Mouse (Mus musculus) lung, postnatal 0 days (tissue): ENCODE results near the gene Adipor2. TPM values are rescaled to one million over a fixed set of nuclear protein-coding genes. Genes with fewer than 3 reads are reported as not detected.

Experiments
- ATAC-seq: fragments of 200-750 bp; cut with Nextera tagmentation; 2 replicates; pipeline ENCODE4 v1.8.0; 2017; ENCODE audit warnings: moderate library complexity
- DNase-seq: peaks from one replicate; pipeline ENCODE4 v3.0.0-alpha.2; 2016; ENCODE audit warnings: low spot score
- H3K27ac ChIP-seq: fragments of 300-500 bp; sonication (generic); 2 replicates; pipeline ENCODE4 v1.5.1; 2014; ENCODE audit warnings: antibody characterized with exemption, mild to moderate bottlenecking, low read length, mixed read lengths
- H3K27me3 ChIP-seq: fragments of 300-500 bp; sonication (generic); replicated peaks from 2 replicates; pipeline ENCODE4 v1.6.1; 2014; ENCODE audit warnings: low read length, mixed read lengths; ENCODE audit not compliant: insufficient read depth
- H3K36me3 ChIP-seq: fragments of 300-500 bp; sonication (generic); 2 replicates; pipeline ENCODE4 v1.6.1; 2014; ENCODE audit warnings: low read length, mixed read lengths; ENCODE audit not compliant: insufficient read depth
- H3K4me1 ChIP-seq: fragments of 300-500 bp; sonication (generic); 2 replicates; pipeline ENCODE4 v1.6.1; 2014; ENCODE audit warnings: antibody characterized with exemption, low read depth, low read length, mixed read lengths; ENCODE audit not compliant: insufficient read depth
- H3K4me2 ChIP-seq: fragments of 300-500 bp; sonication (generic); replicated peaks from 2 replicates; pipeline ENCODE4 v1.6.1; 2014; ENCODE audit warnings: low read depth, mild to moderate bottlenecking, low read length, moderate library complexity, mixed read lengths
- H3K4me3 ChIP-seq: fragments of 300-500 bp; sonication (generic); 2 replicates; pipeline ENCODE4 v1.5.1; 2014; ENCODE audit warnings: low read depth, low read length
- H3K9ac ChIP-seq: fragments of 300-500 bp; sonication (generic); replicated peaks from 2 replicates; pipeline ENCODE4 v1.6.1; 2014; ENCODE audit warnings: low read depth, mild to moderate bottlenecking
- H3K9me3 ChIP-seq: fragments of 300-500 bp; sonication (generic); 2 replicates; pipeline ENCODE4 v1.6.1; 2016; ENCODE audit warnings: low read length, mixed read lengths
- CTCF ChIP-seq: IDR thresholded peaks from 2 replicates; pipeline ENCODE4 v1.5.1; 2016; ENCODE audit warnings: antibody characterized with exemption, mild to moderate bottlenecking
- EP300 ChIP-seq: IDR thresholded peaks from 2 replicates; pipeline ENCODE4 v1.6.1; 2016; ENCODE audit warnings: antibody characterized with exemption, mild to moderate bottlenecking, control low read depth
- WGBS: fragments of 180-500 bp; shearing (Covaris S2); extraction: QIAGEN DNeasy Blood & Tissue Kit; methylation state at CpG from one replicate; pipeline ENCODE4 v1.1.7; 2014; 5-methylcytosine and 5-hydroxymethylcytosine counted together
- polyA plus RNA-seq: library from polyadenylated mRNA; unstranded; fragments of >200 nt; fragmentation: Nextera tagmentation; extraction: Ambion mirVana; gene quantifications from 2 replicates; pipeline ENCODE4 v1.2.1, GENCODE M21; 2015

Adipor2 gene
- polyA plus RNA-seq, 1 experiment from 2014 or later: 66.4 TPM

- H3K4me3 ChIP-seq: peak overlapping the region; percentile 95
- no peaks in the 10 kb centered on the region for H3K9me3 ChIP-seq
- peak overlapping the region; percentile 97 for H3K27ac ChIP-seq
- H3K36me3 ChIP-seq: no peaks in the 10 kb centered on the region
- no peak for TF ChIP-seq CTCF
- TF ChIP-seq EP300: no peak
- peak; percentile 99 for DNase-seq
- peak; percentile 99 for ATAC-seq
- no peaks in the 10 kb centered on the region for H3K27me3 ChIP-seq
- peak overlapping the region; percentile 75 for H3K4me2 ChIP-seq
- H3K4me1 ChIP-seq: peaks cover 2% of the 10 kb centered on the region; the same call in 1 of the 2 replicates
- WGBS: under 1% methylated on average over 32 of the region's 53 CpGs
- peak overlapping the region; percentile 81 for H3K9ac ChIP-seq
These were observed 28.9 kb downstream of the Adipor2 start for GRCm38 (mm10) chr6:119388650-119389012.

DNA sequence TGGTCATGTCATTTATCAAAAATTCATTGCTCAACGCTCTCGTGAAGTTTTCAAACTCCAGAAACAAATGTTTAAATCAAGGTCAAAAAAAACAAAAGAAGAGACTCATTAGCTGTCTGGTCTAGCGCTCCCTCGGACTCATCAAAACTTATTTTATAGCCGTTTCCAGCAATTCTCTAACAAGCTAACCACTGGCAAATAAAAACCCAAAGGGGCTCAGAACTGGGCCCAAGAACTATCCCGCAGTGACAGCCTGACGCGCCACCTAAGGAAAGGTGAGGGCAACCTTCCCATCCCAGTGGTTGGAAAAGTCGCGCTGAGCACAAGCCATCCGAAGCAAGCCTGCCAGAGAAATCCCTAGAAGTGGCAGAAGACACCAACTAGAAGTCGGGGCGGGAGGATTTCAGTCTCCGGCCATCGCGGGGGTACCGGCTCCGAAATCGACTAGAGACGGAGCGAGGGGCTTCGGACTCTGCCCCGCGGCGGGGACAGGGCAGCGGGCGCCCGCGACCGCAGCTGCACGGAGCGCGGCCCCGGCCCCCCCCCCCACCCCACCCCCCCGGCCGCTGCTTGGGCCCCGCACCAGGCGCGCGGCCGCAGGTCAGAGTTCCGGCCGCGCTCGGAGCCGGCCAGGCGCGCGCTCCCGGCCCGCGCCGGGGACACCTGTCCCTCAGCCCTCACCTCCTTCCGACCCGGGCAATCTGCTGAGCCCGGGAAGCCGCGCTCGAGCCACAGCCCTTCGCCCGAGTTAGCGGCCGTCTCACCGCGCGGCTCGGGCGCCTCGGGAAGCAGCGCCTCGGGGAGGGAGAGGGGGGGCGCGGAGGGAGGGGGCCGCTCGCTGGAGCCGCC lies 29.5 kb downstream of the Adipor2 start:
- peak overlapping the region; percentile 75 for H3K4me2 ChIP-seq
- TF ChIP-seq CTCF (peak; percentile 19), EP300 (no peak)
- H3K4me3 ChIP-seq: peak overlapping the region; percentile 95
- H3K9me3 ChIP-seq: no peaks in the 10 kb centered on the region
- DNase-seq (peak; percentile 77), ATAC-seq (peak; percentile 83)
- no peaks in the 10 kb centered on the region for H3K36me3 ChIP-seq
- H3K27ac ChIP-seq: peak overlapping the region; percentile 97
- peak overlapping the region; percentile 81 for H3K9ac ChIP-seq
- under 1% methylated on average over 37 of the region's 76 CpGs for WGBS
- no peaks in the 10 kb centered on the region for H3K27me3 ChIP-seq
- H3K4me1 ChIP-seq: peaks cover 2% of the 10 kb centered on the region; the same call in 1 of the 2 replicates

DNA sequence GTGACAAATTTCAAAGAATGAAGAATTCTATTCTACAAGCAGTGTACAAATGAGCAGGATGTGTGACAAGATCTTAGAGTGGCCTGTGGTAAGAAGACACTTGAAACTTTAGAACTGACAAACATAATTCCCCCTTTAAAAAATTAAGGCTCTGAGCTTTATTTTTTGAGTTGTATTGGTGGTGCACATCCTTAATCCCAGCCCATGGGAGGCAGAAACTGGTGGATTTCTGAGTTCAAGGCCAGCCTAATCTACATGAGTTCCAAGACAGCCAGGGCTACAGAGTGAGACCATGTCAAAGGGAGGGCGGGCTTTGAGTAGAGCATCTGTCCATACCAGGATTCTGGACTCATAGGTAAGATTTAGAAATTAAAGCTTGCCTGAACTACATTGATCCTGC lies 30.7 kb downstream of the Adipor2 start:
- Histone ChIP-seq H3K36me3 (no peaks in the 10 kb centered on the region), H3K27me3 (no peaks in the 10 kb centered on the region), H3K4me2 (peak overlapping the region; percentile 75; the same call in 1 of the 2 replicates), H3K27ac (peak overlapping the region; percentile 9; the same call in 1 of the 2 replicates), H3K9me3 (no peaks in the 10 kb centered on the region), H3K9ac (0 out of 2 replicates have a peak overlapping the region, but pooled peaks have one; percentile 16), H3K4me1 (peaks cover 2% of the 10 kb centered on the region; the same call in 1 of the 2 replicates), H3K4me3 (0 out of 2 replicates have a peak overlapping the region, but pooled peaks have one; percentile 95)
- no peak for ATAC-seq
- no peak for TF ChIP-seq CTCF
- no peak for TF ChIP-seq EP300
- no peak for DNase-seq
- 90% methylated on average over 1 of the region's 1 CpGs for WGBS

DNA sequence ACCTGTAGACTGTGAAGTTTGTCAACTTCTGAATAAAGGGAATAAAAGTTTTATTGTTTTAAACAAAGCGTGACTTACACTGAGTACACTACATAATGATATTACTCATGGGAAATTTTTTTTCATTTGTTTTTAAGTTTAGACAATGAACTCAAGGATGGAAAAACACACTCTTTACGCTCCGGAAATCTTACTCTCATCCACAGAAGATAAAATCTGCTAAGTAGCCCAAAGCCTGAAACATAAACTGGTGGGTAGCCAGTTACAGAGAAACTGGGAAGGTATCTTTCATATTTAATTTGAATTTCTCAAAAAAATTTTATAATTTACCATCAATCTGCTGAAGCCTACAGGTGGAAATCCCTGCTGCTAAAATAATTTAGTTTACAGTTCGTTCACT lies 31.1 kb downstream of the Adipor2 start:
- Histone ChIP-seq H3K4me3 (no peak overlapping the region), H3K36me3 (no peaks in the 10 kb centered on the region), H3K4me1 (peaks cover 2% of the 10 kb centered on the region; the same call in 1 of the 2 replicates), H3K9me3 (no peaks in the 10 kb centered on the region), H3K27ac (no peak overlapping the region), H3K9ac (no peak overlapping the region), H3K4me2 (no peak overlapping the region), H3K27me3 (no peaks in the 10 kb centered on the region)
- 87% methylated on average over 4 of the region's 4 CpGs for WGBS
- ATAC-seq: no peak
- DNase-seq: no peak
- TF ChIP-seq CTCF (no peak), EP300 (no peak)

DNA sequence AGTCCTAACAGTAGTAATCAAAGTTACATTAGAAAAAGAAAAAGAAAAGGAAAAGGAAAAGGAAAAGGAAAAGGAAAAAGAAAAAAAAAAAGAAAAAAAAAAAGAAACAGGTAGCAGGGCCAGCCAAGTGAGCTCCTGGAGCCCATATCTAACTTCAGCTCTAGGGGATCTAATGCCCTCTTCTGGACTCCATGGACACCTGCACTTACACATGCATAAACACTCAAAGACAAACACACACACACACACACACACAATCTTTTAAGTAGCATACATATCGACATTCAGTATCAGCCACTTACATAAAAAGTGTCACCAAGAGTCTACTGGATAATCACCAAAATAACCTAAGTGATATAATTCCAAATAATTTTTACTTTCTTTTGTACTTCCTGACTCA lies 31.8 kb downstream of the Adipor2 start:
- Histone ChIP-seq H3K4me1 (peaks cover 2% of the 10 kb centered on the region; the same call in 1 of the 2 replicates), H3K9me3 (no peaks in the 10 kb centered on the region), H3K27me3 (no peaks in the 10 kb centered on the region), H3K36me3 (no peaks in the 10 kb centered on the region), H3K9ac (no peak overlapping the region), H3K4me3 (no peak overlapping the region), H3K27ac (no peak overlapping the region), H3K4me2 (no peak overlapping the region)
- no peak for DNase-seq
- WGBS: 82% methylated on average over 1 of the region's 1 CpGs
- no peak for ATAC-seq
- no peak for TF ChIP-seq EP300
- peak; percentile 47 for TF ChIP-seq CTCF

- ATAC-seq: no peak
- TF ChIP-seq CTCF: peak; percentile 28; the same call in 1 of the 2 replicates
- TF ChIP-seq EP300: no peak
- Histone ChIP-seq H3K36me3 (no peaks in the 10 kb centered on the region), H3K27ac (no peak overlapping the region), H3K4me3 (no peak overlapping the region), H3K27me3 (no peaks in the 10 kb centered on the region), H3K4me1 (peaks cover 7% of the 10 kb centered on the region; the same call in 1 of the 2 replicates), H3K9ac (no peak overlapping the region), H3K9me3 (no peaks in the 10 kb centered on the region), H3K4me2 (no peak overlapping the region)
- DNase-seq: no peak
- 84% methylated on average over 1 of the region's 1 CpGs for WGBS
These were observed 38.9 kb downstream of the Adipor2 start for GRCm38 (mm10) chr6:119378631-119379030.
